Mouse (Mus musculus) CH12.LX (cell line): Measurements from ENCODE around the gene Dhrs7. TPM values are rescaled to one million over a fixed set of nuclear protein-coding genes. Genes with fewer than 3 reads are reported as not detected.

Source experiments
- DNase-seq: peaks from one replicate; pipeline ENCODE4 v3.0.0-alpha.2; 2013; ENCODE audit errors: extremely low read depth
- H3K27ac ChIP-seq: 2 replicates; pipeline ENCODE4 v1.5.1; 2012; ENCODE audit warnings: low read depth, mild to moderate bottlenecking, control low read depth, moderate library complexity; ENCODE audit not compliant: insufficient read depth
- H3K27me3 ChIP-seq: replicated peaks from 2 replicates; pipeline ENCODE3; 2012; ENCODE audit warnings: inconsistent platforms
- H3K36me3 ChIP-seq, 2 experiments: replicated peaks in 1 of 2; 2 replicates each; pipeline versions ENCODE3 to v1.6.1; 2012; ENCODE audit warnings: inconsistent platforms in 1 of 2, low read length in 1 of 2, mild to moderate bottlenecking in 1 of 2, mixed read lengths in 1 of 2, moderate library complexity in 1 of 2; ENCODE audit not compliant: control insufficient read depth in 1 of 2, insufficient read depth in 1 of 2
- H3K4me1 ChIP-seq, 2 experiments: 2 replicates each; pipeline ENCODE4 v1.6.1; 2012; ENCODE audit warnings: inconsistent platforms in 1 of 2, moderate library complexity in 1 of 2; ENCODE audit not compliant: insufficient read depth in 2 of 2, control insufficient read depth in 1 of 2
- H3K4me2 ChIP-seq: 2 replicates; pipeline ENCODE4 v1.6.1; 2012; ENCODE audit warnings: low read depth, mild to moderate bottlenecking, control low read depth; ENCODE audit not compliant: poor library complexity, insufficient read depth, severe bottlenecking
- H3K4me3 ChIP-seq, 3 experiments: fragments of 150-350 bp in 1 of 3; sonication (generic) in 1 of 3; replicated peaks in 1 of 3; 2 replicates each; pipeline versions ENCODE3 to v1.5.1; 2011 to 2012; ENCODE audit warnings: low read depth in 2 of 3, low read length in 2 of 3, mild to moderate bottlenecking in 2 of 3, moderate library complexity in 2 of 3, control low read depth in 1 of 3, improper control_type of control experiment in 1 of 3, inconsistent platforms in 1 of 3, mixed read lengths in 1 of 3; ENCODE audit not compliant: poor library complexity in 1 of 3
- H3K79me2 ChIP-seq: replicated peaks from 2 replicates; pipeline ENCODE4 v1.6.1; 2012; ENCODE audit warnings: mild to moderate bottlenecking, moderate library complexity; ENCODE audit not compliant: control insufficient read depth, poor library complexity, insufficient read depth, severe bottlenecking; ENCODE audit errors: extremely low read depth
- H3K9ac ChIP-seq: 2 replicates; pipeline ENCODE4 v1.6.1; 2012; ENCODE audit warnings: low read depth, mild to moderate bottlenecking, control low read depth, moderate library complexity; ENCODE audit not compliant: insufficient read depth
- H3K9me3 ChIP-seq: replicated peaks from 2 replicates; pipeline ENCODE3; 2012; ENCODE audit warnings: low read length, inconsistent platforms, mixed read lengths
- CTCF ChIP-seq, 2 experiments: IDR thresholded peaks in 1 of 2; conservative IDR thresholded peaks in 1 of 2; 2 replicates each; pipeline ENCODE4 v1.5.1; 2011 to 2012; ENCODE audit warnings: low read depth in 2 of 2, low read length in 2 of 2, improper control_type of control experiment in 1 of 2, inconsistent platforms in 1 of 2, mild to moderate bottlenecking in 1 of 2, moderate library complexity in 1 of 2
- JUND ChIP-seq: conservative IDR thresholded peaks from 2 replicates; pipeline ENCODE4 v1.6.1; 2011; ENCODE audit warnings: low read depth, low read length, improper control_type of control experiment
- MXI1 ChIP-seq: IDR thresholded peaks from 2 replicates; pipeline ENCODE4 v1.6.1; 2011; ENCODE audit warnings: mild to moderate bottlenecking, low read depth, low read length, improper control_type of control experiment
- NELFE ChIP-seq: IDR thresholded peaks from 2 replicates; pipeline ENCODE4 v1.6.1; 2011; ENCODE audit warnings: low read depth, low read length, improper control_type of control experiment
- POLR2A ChIP-seq: IDR thresholded peaks from 2 replicates; pipeline ENCODE4 v1.6.1; 2011; ENCODE audit warnings: low read depth, mild to moderate bottlenecking, improper control_type of control experiment, low read length
- SIN3A ChIP-seq: IDR thresholded peaks from 2 replicates; pipeline ENCODE4 v1.6.1; 2012; ENCODE audit warnings: low read length, improper control_type of control experiment, inconsistent platforms
- SMC3 ChIP-seq: IDR thresholded peaks from 2 replicates; pipeline ENCODE4 v1.6.1; 2011; ENCODE audit warnings: low read depth, low read length, improper control_type of control experiment
- TCF12 ChIP-seq: IDR thresholded peaks from 2 replicates; pipeline ENCODE4 v1.6.1; 2014; ENCODE audit warnings: low read depth, mild to moderate bottlenecking, inconsistent platforms, low read length, improper control_type of control experiment
- USF1 ChIP-seq: IDR thresholded peaks from 2 replicates; pipeline ENCODE4 v1.6.1; 2014; ENCODE audit warnings: low read depth, mild to moderate bottlenecking, inconsistent platforms, low read length, improper control_type of control experiment
- USF2 ChIP-seq: conservative IDR thresholded peaks from 2 replicates; pipeline ENCODE4 v1.6.1; 2011; ENCODE audit warnings: low read depth, low read length, improper control_type of control experiment
- ZMIZ1 ChIP-seq: IDR thresholded peaks from 2 replicates; pipeline ENCODE4 v1.6.1; 2012; ENCODE audit warnings: low read depth, mild to moderate bottlenecking, inconsistent platforms, low read length, improper control_type of control experiment
- dilution Hi-C: fragments of 300-500 bp; cut with MboI; formaldehyde crosslinking; loops from 2 replicates; pipeline ENCODE4 v1.14.3; 2020; ENCODE audit warnings: low sequenced_read_pairs; ENCODE audit not compliant: extremely low pct_unique_long_range_greater_than_20kb, extremely low pct_ligation_motif_present
- in situ Hi-C: fragments of 300-500 bp; cut with MboI; formaldehyde crosslinking; loops from 3 replicates; pipeline ENCODE4 v1.14.3; 2019; ENCODE audit warnings: low sequenced_read_pairs, low pct_ligation_motif_present, low pct_unique_long_range_greater_than_20kb, mixed read lengths
- polyA plus RNA-seq: library from polyadenylated mRNA; unstranded; fragments of >175 nt; gene quantifications from 2 replicates; pipeline ENCODE4 v1.2.1, GENCODE M21; 2012; ENCODE audit warnings: low read depth; ENCODE audit not compliant: insufficient read length
- total RNA-seq, 2 experiments: library from RNA; depleted of rRNA; stranded (reverse); fragments of 300-350 nt in 1 of 2; fragments of >200 nt in 1 of 2; gene quantifications; 2 replicates each; pipeline ENCODE4 v1.2.3; 2012 to 2014

The Dhrs7 gene
- total and polyA plus RNA-seq, 3 experiments: 23.9 to 52.8 (median 37.2) TPM

- Histone ChIP-seq H3K79me2 (no peaks in the 10 kb centered on the region), H3K4me2 (no peak overlapping the region), H3K27ac (no peak overlapping the region), H3K4me3 (no peak overlapping the region)
- no peak for TF ChIP-seq POLR2A
- TF ChIP-seq, all 38 proteins: peak for 0
- H3K36me3 ChIP-seq: no peaks in the 10 kb centered on the region
- H3K9ac ChIP-seq: no peak overlapping the region
- H3K9me3 ChIP-seq: no peaks in the 10 kb centered on the region
- dilution Hi-C loops: no loop called here
- no peaks in the 10 kb centered on the region for H3K27me3 ChIP-seq
- H3K4me1 ChIP-seq: peaks cover 0 to 5% of the 10 kb centered on the region in 2 experiments; a peak in 2 of 4 replicates
- in situ Hi-C loops: no loop called here
- no peak for DNase-seq
These were observed 18.9 kb upstream of the Dhrs7 start for GRCm38 (mm10) chr12:72683612-72684011.

- Histone ChIP-seq H3K4me1 (peaks cover 0 to 5% of the 10 kb centered on the region in 2 experiments; a peak in 2 of 4 replicates), H3K4me2 (no peak overlapping the region), H3K9me3 (no peaks in the 10 kb centered on the region), H3K9ac (no peak overlapping the region), H3K4me3 (no peak overlapping the region), H3K36me3 (no peaks in the 10 kb centered on the region), H3K79me2 (no peaks in the 10 kb centered on the region), H3K27ac (no peak overlapping the region), H3K27me3 (no peaks in the 10 kb centered on the region)
- in situ Hi-C loops (no loop called here), dilution Hi-C loops (no loop called here)
- TF ChIP-seq JUND (no peak), SIN3A (no peak)
- DNase-seq: no peak
These were observed 18.0 kb upstream of the Dhrs7 start for GRCm38 (mm10) chr12:72682511-72683282.

- in situ Hi-C loops (no loop called here), dilution Hi-C loops (no loop called here)
- Histone ChIP-seq H3K27ac (no peak overlapping the region), H3K4me1 (peaks cover 0 to 5% of the 10 kb centered on the region in 2 experiments; a peak in 2 of 4 replicates), H3K4me2 (no peak overlapping the region), H3K9me3 (no peaks in the 10 kb centered on the region), H3K79me2 (no peaks in the 10 kb centered on the region), H3K36me3 (no peaks in the 10 kb centered on the region), H3K4me3 (no peak overlapping the region), H3K27me3 (no peaks in the 10 kb centered on the region), H3K9ac (no peak overlapping the region)
- TF ChIP-seq TCF12: 0 out of 2 replicates have a peak, but pooled peaks have one; percentile 17
- no peak for TF ChIP-seq USF2
- no peak for DNase-seq
These were observed 17.2 kb upstream of the Dhrs7 start for GRCm38 (mm10) chr12:72681919-72682318.

GRCm38 (mm10) chr12:72679635-72680034, 14.9 kb upstream of the Dhrs7 start:
- Histone ChIP-seq H3K9ac (no peak overlapping the region), H3K36me3 (no peaks in the 10 kb centered on the region), H3K4me2 (no peak overlapping the region), H3K4me3 (no peak overlapping the region), H3K27me3 (no peaks in the 10 kb centered on the region), H3K4me1 (peaks cover 4 to 5% of the 10 kb centered on the region in 2 experiments; a peak in 3 of 4 replicates), H3K27ac (no peak overlapping the region), H3K79me2 (no peaks in the 10 kb centered on the region), H3K9me3 (peaks cover 4% of the 10 kb centered on the region)
- dilution Hi-C loops (no loop called here), in situ Hi-C loops (no loop called here)
- DNase-seq: no peak
- no peak for TF ChIP-seq POLR2A
- no peak for TF ChIP-seq USF1
- TF ChIP-seq CTCF (conservative IDR thresholded peaks at IDR 0.05 in 1 of 2, IDR thresholded peaks at IDR 0.05 in 1 of 2; ENCODE audit: low read depth in 2 of 2, low read length in 2 of 2): peak in 1 of 2 experiments; percentile 30; a peak in 2 of 4 replicates
- TF ChIP-seq SMC3: peak; percentile 6; the same call in 1 of the 2 replicates
- no peak for TF ChIP-seq MXI1
- no peak for TF ChIP-seq NELFE
- no peak for TF ChIP-seq ZMIZ1
